Mouse (Mus musculus) cerebellum, adult 18-20 months (tissue): ENCODE measurements around the gene Hjurp.
"Not testable (repeated sequence)": the region's sequence is repeated elsewhere in the genome, so short reads cannot be mapped to it uniquely, and the experiment has no call there.

Source experiments
- DNase-seq, 2 experiments: peaks; one replicate each; pipeline ENCODE4 v3.0.0; 2021

The Hjurp gene

DNA sequence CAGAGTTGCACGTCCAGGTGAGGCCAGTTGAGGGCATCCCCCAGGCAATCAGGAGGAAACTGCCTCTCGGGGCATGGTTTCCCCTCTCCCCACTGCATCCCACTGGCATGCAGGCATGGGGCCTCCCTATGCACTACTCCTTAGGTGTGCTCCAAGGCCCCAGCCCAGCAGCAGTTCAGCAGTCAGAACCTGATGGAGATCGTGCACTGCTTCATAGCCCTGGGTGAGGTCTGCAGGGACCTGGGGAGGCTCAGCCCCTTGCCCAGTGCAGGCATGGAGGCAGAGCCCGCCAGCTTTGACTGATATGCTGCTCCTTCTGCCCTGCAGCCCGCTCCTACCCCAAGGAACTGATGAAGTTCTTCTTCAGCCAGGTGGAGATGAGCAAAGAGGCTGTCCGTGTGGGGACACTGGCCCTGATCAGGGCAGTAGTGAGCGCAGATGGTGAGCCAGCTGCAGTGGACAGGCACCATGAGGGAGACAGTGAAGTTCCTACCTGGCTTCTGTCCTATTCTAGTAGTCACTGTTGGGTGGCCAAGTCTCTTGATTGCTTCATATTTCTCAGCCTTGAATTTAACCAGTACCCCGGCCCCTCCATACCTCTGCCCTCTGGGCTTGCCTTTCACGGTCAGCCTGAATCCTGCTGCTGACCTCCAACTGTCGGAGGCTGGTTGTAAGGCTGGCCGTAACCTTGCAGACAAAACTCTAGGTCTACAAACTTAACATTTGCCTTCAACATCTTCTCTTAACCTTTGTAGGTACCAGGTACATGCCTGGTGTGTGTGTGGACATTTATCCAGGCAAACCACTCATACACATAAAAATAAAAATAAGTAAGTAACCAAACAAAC, 42.2 kb downstream of the Hjurp start:
- DNase-seq = peak in 1 of 2 experiments; percentile 4

DNA sequence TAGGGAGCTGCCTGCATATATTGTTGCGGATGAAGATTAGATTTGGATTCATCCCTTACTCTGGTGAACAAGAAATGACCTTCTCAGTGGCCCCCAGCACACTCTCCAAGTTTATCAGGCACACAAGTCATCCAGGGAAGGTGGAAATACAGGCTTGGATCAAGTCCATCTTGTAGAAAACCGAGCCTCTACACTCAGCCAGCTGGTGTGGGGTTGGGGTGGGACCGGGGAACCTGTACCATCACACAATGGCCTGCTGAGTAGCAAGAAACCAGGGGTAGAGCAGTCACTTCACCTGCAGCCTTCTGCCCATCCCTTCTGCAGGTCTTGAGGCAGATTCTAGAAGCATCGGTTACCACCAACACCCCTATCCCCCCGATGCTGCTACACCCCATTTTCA, 42.8 kb downstream of the Hjurp start:
- peak in 1 of 2 experiments; percentile 6 for DNase-seq

DNA sequence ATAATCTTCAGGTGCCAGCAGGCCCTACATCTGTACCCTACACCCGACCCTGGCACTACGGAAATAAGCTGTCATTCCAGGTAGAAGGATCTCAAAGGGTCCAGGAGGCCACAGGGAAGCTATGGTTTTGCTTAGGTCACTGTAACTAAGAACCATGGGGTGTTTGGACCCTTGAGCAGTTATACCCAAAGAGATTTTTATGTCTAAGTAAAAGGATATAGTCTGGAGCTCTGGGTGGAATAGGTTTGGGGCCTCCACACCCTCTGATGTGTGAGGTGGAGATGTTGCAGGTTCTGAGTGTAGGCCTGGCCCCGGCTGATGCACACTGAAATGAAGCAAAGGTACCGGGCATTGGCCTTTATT, 43.2 kb downstream of the Hjurp start:
- DNase-seq = no peak

GRCm38 (mm10) chr1:88233421-88234247, 43.8 kb downstream of the Hjurp start:
- DNase-seq = peak in 1 of 2 experiments; percentile 15

DNA sequence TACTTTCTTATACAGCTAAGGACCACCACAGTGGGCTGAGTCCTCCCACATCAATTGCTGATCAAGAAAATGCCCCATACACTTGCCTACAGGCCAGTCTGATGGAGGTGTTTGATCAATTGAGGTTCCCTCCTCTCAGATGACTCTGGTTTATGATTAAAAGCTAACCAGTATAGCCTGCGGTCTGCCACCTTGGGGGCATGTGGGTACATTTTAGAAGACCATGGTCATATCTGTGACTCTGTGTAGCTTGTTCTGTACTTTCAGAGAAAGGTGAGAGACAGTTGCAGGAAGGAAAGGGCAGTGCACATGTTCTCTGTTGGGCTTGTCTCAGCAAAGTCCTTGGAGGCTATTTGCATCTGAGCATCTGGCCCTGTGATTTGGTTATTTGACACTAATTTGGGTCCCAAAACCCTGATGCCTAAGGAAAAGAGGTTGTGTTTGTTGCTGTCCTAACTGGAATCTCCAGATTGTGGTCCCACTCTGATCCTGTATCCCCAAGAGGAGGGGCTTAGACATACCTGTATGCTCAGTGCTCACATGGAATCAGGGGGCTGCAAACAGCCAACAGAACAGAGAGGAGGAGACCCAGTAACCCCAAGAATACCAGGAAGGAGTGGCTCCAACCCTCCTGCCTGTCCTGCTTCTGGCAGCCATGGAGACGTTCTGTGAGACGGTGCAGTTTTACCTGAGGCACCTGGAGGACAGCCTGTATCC, 44.6 kb downstream of the Hjurp start:
- peak in 1 of 2 experiments; percentile 3 for DNase-seq

DNA sequence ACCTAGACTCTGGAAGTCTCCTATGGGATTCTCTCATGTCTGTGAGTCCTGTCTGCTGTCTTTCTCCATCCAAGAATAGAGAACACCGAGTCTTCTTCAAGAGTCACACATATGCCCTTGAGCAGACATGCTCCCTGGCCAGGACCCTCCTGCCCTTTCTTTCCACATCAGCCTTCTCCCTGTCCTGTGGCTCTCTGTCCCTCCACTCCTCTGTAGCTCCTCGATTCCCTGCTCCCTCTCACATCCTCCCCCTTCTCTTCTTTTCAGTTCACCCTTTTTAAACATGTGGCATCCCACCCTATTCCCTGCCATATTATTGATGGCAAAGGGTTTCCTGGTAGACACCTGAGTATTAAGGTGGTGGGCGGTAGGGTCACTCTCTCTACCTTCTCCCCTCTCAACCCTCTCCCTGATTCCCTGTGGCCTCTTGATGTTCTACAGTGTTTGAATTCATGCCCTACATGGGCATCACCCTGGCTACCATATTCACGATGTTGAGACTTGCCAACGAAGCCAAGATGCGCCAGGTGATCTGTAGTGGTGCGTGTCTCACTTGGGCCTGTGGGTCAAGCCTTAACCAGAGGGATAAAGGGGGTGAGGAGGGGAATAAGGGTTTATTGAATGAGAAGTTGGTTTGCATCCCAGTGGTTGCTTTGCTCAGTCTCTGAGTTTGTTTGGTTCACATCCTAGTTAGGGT, 45.5 kb downstream of the Hjurp start:
- peak in 1 of 2 experiments; percentile 3 for DNase-seq

DNA sequence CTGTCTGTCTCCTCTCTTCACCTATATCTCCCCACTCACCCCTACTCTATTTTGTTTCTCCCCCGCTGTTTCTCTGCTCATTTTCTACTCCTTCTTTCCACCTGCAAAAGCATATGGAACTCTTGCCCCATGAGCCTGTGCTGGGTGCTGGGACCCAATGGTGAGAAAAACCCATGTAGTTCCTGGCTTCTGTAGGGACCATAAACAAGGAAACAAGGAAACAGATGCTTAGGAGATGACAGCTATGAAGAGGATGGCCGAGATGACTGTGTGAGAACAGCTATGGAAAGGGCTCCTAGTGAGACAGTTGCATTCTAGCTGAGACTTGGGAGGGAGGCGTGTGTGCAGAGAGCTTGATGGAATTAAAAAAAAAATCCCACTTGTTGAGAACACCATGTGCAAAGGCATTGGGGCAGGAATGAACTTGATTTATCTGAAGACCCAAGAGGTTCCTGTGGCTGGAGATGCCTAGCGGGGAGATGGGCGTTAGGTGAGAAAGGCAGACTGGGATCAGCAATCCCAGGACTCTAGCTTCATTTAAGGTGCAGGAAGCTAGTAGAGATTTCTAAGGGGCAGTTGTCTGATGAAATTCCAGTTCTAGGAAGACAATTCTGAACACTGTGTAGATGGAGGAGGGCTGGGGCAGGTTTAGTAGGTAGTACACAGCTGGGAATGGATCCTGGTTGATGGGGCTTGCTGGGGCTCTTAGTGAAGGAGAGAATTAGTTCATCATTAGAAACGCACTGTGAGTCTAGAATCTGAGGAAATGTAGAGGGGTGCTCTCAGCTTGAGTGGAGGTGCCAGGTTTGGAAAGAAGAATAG, 46.2 kb downstream of the Hjurp start:
- no peak for DNase-seq

- DNase-seq = no peak
These were observed 47.0 kb downstream of the Hjurp start for GRCm38 (mm10) chr1:88230421-88230820.

GRCm38 (mm10) chr1:88229986-88230385, 47.4 kb downstream of the Hjurp start:
- peak in 1 of 2 experiments; percentile 10 for DNase-seq

DNA sequence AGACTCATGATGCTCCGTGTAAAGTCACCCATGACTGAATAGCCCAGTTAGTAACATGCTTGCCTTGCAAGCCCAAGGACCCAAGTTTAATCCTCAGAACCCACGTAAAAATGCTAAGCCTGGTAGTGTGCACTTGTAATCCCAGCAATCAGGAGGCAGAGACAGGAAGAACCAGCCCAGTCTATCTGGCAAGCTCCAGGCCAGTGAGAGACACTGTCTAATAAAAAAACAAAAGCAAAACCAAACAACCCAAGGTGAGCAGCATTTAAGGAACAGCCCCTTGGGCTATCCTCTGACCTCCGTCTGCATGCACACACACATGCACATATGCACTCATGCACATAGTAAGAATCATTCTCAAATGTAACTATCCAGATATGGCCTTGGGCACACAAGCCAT, 47.9 kb downstream of the Hjurp start:
- DNase-seq = no peak

DNA sequence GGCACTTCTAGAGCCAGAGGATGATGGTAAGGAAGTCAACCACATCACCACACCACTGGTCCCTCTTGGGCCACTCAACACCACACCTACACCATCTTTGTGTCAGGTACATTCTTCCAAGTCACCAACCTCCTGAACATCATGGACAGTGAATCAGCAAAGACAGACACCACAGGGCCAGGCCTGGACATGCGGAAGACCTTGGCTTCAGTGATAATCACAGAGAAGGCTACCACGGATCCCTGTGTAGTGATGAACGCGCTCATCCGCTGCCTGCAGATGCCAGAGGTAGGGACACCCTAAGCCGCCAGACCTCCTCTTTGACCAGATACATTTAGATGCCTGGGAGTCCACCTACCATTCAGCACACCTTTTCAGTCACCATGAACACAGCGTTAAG, 49.3 kb downstream of the Hjurp start:
- no peak for DNase-seq

DNA sequence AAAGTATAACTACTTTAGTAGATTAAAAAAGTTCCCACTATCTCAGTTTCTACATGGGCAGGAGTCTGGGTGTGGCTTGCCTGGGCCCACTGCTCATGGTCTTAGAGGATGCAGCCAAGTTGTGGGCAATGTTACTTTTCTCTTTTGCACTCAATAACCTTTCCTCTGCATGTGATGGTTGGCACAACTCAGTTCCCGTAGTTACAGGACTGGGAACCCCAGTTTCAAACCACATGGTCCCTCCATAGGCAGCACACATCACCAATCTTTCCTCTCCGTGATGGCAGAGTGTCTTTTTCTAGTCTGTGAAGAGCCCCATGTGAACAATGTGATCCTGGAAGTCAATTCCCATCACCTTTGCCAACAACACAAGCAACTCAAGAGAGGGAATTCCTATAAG, 50.0 kb downstream of the Hjurp start:
- DNase-seq = peak in 1 of 2 experiments; percentile 1

GRCm38 (mm10) chr1:88226670-88227379, 50.6 kb downstream of the Hjurp start, which contains the start of gene Mroh2a:
Mroh2a (plus strand) TSS chr1:88226986.
- DNase-seq = no peak

DNA sequence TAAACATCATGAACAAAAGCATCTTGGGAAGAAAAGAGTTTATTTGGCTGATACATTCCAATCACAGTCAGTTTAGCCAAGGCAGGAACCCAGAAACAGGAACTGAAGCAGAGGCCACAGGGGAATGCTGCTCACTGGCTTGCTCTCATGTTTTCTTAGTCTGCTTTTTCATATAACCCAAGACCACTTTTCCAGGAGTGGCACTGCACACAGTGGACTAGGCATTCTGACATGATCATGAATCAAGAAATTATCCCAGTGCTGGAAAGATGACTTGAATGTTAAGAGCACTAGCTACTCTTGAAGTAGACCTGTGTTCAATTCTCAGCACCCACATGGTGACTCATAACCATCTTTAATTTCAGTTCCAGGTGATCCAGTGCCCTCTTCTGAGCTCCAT, 51.7 kb downstream of the Hjurp start:
- no peak for DNase-seq

- not testable (repeated sequence) for DNase-seq
These were observed 52.1 kb downstream of the Hjurp start for GRCm38 (mm10) chr1:88225301-88225700.

DNA sequence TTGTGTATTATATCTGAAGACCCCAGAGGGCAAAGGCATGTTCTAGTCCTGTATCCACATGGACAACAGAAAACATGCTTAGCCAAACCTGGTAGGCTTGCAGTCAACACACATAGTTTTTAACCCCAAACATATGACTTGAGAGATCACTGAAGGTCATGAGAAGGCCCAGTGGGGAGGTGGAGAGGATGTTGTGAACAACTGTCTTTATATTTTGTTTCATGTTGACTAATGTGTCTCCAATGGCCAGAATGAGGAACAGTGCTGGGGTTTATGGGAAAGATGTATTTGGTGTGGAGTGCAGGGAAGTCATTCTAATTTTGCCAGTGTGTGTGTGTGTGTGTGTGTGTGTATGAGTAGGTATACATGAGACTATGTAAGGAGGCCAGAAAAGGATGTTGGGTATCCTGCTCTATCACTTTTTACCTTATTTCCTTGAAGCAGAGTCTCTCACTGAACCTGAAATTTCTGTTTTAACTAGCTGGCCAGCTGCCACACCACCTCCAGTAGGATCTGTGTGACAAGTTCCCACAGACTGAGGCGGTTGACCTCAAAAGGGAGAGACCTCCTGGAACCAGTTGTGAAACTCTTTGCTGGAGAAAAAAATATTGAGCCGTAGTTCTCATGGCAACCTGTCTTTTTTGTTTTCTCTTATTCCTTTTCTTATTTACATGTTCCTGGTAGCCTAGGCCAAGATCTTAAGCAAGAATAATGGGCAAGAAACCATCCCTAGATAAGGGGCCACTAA, 53.2 kb downstream of the Hjurp start:
- peak in 1 of 2 experiments; percentile 3 for DNase-seq

- DNase-seq = peak in 1 of 2 experiments; percentile 3
These were observed 53.8 kb downstream of the Hjurp start for GRCm38 (mm10) chr1:88223591-88223990.

GRCm38 (mm10) chr1:88223011-88223515, 54.4 kb downstream of the Hjurp start:
- not testable (repeated sequence) for DNase-seq

- DNase-seq = no peak
These were observed 55.2 kb downstream of the Hjurp start for GRCm38 (mm10) chr1:88222216-88222615.

GRCm38 (mm10) chr1:88220336-88220735, 57.1 kb downstream of the Hjurp start:
- DNase-seq = no peak
